Mouse (Mus musculus): Measurements from ENCODE around the gene Ptpre.
"Not testable (repeated sequence)": the region's sequence is repeated elsewhere in the genome, so short reads cannot be mapped to it uniquely, and the experiment has no call there.

Gene Ptpre

DNA sequence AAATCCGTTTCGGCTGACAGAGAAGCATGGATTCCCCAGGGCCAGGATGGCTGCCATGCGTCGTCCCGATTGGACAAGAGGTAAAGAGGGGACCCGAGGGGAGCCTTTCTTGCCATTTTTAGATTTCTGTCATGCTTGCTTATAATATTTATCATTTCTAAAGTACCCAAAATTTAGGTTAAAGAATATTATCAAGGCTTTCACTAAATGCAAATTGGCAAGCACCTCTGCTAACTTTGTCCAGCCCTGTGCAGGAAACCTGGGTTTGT lies 68.5 kb downstream of the Ptpre start:
- no peak for DNase-seq (ENCODE audit: low spot score)

DNA sequence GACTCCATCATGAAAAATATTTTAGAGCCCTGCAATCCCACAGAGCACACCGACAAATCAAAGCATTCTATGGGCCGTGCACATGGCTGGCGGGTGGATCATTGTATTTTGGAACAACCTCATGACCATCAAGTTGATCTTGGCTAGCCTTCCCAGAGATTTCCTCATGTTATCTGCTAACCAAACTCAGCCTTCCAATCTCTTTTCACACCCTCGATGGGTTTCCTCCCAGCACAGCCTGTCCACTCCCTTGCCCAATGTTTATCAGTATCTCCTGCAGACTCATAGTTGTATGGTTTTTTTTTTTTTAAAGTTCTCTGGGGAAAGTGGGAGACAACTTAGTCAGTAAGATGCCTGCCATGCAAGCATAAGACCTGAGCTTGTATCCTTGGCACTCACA lies 70.9 kb downstream of the Ptpre start:
- no peak for DNase-seq (ENCODE audit: low spot score)

DNA sequence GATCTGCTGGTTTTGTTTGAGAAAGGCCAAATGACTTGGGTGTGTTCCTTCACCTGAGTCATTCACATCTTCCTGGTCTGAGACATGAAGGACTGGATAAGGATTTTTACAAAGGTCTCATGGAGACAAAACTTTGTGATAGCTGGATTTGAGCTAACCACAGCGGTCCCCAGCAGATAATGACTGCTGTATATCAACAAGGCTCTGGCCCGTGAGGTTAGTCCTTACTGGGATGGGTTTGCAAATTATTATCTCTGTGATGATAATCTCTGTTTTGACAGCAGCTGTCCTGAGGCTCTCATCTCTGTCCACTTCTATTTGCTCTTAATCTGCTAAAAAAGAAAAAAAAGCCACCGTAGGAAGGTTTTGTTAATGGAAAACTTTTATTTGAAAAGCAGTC lies 71.7 kb downstream of the Ptpre start:
- DNase-seq (ENCODE audit: low spot score): no peak

DNA sequence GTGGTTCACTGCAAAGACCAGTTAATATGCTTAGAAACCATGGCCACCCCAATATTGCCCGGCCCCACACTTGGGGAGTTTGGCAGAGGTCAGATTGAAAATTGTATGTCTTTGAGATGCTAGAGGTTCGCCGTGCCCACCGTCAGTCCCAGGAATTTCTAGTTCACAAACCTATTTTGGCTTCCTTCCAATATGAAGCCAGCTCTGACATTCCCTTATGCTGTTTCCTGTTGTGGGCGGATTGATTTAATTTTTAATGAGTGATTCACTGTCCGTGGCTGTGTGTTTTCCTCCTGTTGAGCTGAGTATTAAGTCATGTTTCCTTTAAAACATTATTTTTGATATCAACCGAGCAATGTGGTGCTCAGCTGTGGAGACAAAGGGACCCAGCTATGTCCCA lies 72.4 kb downstream of the Ptpre start:
- DNase-seq (ENCODE audit: low spot score): no peak

DNA sequence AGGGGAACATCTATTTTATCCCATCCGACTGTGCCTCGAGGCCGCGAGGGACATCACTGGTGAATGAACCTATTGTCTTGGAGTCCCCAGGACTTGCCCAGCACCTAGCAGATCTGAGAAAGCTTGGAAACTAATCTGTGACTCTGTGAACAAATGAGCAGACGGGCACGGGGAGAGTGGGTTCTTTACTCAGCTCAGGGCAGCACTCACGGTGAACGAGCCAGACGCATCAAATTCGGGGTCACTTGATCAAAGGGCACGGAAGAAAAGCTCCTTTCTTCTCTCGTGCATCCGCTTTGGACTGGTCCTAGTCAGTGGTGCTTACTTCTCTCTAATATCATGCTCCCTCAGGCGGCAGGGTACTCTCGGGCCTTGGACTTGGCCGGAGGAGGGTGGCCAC lies 75.0 kb downstream of the Ptpre start:
- DNase-seq (ENCODE audit: low spot score): no peak

DNA sequence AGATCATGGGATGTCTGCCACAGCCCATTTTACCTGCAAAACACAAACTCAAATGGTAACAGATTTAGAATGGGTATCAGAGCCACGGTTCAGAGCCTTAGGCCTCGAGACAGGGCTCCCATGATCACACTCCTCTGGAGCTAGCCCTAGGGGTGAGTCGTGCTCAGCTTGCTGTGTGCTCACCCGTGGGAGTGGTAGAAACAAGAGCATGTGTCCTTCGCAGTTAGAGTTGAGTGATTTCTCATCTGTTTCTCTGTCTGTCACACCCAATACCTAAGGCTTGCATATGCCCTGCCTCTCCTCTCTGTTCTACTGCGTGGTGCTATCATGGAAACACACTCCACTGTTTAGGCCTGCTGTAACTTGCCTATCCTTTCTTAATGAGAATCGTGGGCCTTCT lies 75.5 kb downstream of the Ptpre start:
- DNase-seq (ENCODE audit: low spot score): no peak

DNA sequence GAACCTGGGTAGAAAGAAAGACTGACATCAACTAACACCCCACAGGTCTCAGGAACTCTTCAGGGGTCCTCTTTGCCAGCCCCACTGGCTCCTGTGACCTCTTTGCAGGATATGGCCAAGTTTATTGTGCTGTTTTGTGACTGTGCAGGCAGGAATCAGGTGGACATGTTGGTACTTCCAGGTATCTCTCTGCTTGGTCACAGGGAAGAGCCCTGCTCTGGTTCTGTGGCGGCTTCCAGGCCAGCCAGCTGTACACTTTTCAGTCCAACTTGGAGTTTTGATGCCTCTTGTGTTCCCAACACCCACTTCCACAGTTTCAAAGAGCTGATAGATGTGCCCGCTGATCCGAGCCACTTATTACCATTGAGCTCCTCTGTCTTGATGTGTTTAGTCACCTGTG lies 76.1 kb downstream of the Ptpre start:
- DNase-seq (ENCODE audit: low spot score): no peak

DNA sequence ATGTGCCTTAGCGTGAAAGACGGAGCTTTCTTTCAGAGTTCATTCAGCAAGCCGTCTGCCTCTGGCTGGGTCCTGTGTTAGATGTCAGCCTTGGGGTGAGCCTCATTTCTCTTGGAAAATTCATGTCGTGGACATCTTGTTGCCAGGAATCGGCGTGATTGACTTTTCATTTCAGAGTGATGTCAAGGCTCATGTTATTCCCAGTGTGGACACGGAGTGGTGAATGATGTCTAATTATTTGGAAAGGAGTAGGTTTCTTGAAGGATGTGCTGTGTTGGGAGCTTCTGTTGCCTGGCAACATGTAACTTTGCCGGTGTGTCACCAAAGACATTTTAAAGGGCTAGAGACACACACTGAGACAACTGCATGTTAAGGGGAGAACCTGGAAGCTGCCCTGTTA lies 77.6 kb downstream of the Ptpre start:
- DNase-seq (ENCODE audit: low spot score): no peak

DNA sequence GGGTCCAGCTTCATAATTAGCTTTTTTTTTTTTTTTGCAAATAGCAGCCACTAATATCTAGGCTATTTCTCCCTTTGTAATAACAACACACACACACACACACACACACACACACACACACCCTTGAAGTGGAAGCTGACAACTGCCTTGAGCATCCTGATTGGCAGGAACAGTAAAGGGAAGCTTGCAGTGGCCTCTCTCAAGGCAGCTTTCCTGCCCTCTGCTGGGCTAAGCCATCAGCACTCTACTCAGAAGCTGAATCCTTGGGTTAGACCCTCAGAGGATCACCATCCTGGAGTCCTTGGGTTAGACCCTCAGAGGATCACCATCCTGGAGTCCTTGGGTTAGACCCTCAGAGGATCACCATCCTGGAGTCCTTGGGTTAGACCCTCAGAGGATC lies 79.2 kb downstream of the Ptpre start:
- DNase-seq (ENCODE audit: low spot score): not testable (repeated sequence)

DNA sequence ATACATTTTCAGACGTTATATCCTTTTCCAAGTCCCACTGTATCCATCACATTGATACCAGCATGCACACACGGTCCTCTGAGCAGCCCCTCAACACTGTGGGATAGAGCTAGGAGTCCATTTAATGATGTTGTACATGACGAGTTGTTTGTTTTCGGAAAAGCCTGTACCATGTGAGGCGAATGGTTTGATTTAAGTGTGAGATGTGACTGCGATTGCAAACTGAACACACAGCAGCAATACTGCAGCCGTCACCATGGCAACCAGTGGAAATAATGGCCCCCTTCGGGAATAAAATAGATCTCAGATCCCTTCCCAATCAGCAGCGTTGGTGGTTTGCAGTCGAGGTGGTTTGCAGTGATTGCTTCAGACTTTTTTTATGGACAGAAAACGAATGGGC lies 80.5 kb downstream of the Ptpre start:
- no peak for DNase-seq (ENCODE audit: low spot score)

DNA sequence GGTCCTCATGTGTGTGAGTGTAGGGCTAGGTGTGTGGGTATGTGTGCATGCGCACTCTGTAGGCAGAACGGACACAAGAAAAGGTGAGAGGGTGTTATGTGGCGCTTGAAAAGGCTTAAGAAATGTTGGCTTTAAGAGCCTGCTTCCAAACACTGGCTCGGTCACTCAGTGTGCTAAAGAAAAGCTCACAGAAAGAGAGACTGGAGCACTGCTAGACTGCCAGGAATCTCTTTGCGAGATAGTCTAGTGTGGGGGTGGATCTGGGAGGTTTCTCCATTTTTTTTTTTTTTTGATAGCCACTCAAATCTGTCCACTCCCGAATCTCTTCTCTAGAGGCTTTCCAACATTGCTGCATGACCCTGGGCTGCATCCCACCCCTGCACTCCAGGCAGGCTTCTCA lies 84.4 kb downstream of the Ptpre start:
- no peak for DNase-seq (ENCODE audit: low spot score)

DNA sequence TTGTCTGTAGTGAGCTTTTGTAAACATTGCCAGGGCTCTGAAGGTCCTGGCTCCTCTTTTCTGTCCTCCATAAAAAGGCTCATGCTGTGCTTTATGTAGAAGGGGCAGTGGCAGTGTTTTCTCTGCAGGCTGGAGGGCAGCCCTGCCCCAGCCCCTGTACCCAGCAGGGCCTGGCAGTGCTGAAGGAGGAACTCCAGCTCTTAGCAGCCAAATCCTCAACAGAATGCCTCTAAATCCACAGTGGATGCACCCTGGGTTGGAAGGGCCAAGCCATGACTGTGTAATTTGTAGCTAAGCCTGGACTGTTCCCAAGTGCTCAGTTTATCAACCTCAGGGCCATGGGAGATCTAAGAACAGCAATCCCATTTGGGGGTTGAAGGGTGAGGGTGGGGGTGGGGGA lies 85.0 kb downstream of the Ptpre start:
- DNase-seq (ENCODE audit: low spot score): no peak

DNA sequence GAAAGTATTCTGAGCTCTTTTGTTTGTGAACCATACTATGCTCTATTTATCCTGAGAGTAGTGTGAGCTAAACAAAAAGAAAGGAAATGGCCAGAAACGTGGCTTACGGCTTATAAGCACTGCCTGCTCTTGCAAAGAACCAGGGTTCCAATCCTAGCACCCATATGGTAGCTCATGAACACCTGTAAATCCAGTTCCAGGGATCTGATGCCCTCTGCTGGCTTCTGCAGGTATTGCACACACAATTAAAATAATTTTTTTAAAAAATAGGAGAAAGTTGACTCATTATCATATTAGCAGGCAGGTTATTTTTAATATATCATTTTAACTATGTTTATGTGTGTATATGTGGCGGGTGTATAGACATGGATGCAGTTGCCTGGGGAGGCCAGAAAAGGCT lies 87.6 kb downstream of the Ptpre start:
- DNase-seq (ENCODE audit: low spot score): no peak

DNA sequence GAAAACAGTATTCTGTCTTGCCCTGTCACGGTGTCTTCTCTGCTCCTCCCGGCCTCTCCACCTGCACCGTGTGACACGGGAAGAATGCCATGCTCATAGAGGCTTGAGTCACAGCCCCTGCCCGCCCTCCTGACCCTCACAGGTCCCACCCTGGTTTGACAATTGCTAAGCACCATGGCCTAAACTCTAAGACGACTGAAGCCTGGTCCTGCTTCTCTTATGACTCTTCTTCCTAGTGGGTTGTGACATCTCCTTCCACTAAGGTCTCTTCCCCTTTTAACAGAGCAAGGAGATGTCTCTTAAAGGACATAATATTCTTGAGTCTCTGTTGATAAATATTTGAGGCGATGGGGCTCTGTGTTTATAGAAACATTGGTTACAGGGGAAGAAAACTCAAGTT lies 91.1 kb downstream of the Ptpre start:
- DNase-seq (ENCODE audit: low spot score): no peak

DNA sequence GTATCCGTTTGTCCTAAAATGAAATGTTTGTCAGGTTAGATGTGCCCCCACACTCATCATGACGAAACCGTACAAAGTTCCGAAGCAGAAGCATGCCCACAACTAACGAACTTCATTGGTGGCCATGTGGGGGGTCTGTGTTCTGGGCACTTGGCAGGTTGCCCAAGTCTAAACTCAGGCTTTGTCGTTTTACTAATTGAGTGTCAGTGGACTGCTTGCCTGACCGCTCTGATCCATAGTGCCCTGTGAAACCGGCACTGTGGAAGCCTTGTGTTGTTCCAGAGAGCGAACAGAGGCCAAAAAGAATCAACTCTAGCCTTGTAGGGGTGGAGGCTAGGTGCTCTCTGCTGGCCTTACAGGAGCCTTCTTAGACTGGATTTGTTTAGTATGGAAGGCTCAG lies 91.7 kb downstream of the Ptpre start:
- DNase-seq (ENCODE audit: low spot score): no peak

DNA sequence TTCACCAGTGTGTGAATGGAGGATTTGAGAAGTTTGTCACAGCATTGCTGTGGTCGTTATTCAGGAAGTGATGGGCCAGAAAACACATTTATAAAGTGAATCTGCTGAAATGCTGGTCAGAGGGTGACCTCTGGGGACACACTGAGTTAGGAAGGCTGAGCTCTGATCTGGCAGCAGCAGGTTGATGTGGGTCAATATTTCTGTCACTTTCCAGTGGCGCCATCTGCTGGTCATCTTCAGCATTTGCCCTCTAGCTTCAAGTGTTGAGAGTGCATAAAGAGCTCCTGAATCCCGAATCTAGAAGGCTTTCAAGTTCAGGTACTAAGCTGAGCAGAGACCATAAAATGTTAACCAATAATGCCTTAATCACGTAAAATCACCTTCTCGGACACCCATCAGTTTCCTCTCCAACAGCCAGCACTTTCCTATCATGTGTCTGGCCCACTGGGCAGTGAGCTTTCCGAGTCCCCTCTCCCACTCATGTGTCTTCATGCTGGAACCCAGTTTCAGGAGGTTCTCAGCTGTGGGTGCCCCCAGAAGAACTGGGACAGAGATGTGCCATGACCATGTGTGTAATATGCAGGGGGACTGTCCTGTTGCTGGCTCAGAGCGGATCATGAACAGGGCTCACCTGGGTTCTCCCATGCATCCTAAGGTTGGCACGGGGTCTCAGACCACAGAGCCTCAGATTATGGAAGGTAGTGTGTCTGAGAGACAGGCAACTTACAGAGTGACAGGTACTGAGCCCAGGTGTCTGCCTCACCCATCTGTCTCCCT lies 94.7 kb downstream of the Ptpre start:
- peak; percentile 55 for DNase-seq (ENCODE audit: low spot score)

DNA sequence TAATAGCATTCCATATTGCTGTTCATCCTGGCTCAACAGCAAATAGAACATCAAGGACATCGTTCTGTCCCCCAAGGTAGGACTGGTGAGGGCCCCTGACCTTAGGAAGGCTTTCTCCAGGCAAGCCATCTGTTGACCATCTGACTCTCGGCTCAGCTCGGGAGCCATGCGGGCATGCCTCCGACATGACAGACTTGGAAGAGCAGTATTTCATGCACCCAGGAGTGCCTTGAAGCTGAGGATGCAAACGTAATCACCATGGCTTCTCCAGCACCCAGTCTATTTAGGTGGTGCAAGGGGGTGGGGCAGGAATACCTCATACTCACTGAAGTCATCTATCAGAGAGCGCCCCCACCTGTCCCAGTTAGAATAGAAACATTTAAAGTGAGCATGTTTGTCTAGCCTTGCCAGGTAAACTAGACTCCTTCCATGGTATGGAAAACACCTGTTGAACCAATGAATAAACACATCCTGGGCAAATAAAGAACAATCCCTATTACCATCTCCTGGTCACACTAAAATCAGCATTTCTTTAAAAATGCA lies 95.5 kb downstream of the Ptpre start:
- no peak for DNase-seq (ENCODE audit: low spot score)

DNA sequence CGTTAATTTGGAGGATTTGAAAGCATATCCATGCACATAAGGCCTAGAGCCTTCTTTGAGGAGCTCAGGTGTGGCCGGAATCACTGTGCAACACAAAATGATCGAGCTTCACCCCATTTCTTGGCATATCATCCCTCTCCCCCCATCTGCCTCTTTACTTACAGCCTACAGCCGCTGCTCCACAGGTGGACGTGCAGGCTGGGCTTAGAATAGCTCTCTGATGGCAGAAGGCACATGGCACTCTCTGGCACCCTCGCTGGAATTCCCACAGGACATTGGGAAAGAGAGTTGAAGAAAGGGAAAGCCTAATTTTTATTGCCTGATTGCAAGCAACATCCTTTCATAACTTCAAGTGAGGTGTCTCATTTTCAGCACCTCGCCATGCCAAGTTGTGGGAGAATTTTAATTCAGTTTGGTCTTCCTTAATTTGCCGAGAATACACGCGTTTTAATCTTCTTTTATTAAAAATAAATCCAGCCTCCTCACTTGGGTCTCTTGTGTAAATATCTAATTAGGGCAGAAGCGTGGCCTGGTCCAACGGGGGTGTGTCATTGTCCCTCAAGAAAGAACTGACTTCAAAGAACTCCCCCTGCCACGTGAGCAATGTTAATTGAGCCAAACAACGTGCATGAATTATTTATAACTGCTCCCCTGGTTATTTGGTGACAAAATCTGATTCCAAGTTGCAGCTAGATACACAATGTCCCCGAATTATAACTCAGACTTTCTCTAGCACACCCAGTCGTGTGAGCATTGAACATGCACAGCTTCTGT lies 97.8 kb downstream of the Ptpre start:
- no peak for DNase-seq (ENCODE audit: low spot score)

DNA sequence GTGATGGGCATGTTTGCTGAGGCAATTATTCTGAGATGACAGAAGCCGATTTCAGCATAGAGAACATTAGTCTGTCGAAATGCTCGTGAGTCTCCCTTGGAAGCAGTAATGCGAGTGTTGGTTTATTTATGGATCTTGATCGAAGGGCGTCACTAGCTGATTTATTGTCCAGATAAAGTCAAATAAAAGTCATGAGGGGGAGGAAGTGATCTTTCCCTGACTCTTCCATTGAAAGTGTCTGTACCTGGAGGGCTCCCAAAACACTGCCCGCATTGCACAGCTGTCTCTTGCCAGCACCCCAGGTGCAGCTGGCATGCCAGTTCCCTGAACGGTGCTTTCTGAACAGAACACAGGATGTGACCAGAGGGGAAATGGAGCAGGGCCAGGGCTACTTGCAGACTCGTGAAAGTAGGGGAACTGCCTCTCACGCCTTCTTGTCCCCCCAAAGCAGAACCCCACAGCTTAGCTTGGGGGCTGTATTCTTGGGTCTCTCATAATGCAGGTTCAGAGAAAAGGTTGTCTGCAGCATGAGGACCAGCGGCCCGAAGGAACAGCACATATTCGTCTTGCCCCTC lies 100.2 kb downstream of the Ptpre start:
- DNase-seq (ENCODE audit: low spot score): no peak

DNA sequence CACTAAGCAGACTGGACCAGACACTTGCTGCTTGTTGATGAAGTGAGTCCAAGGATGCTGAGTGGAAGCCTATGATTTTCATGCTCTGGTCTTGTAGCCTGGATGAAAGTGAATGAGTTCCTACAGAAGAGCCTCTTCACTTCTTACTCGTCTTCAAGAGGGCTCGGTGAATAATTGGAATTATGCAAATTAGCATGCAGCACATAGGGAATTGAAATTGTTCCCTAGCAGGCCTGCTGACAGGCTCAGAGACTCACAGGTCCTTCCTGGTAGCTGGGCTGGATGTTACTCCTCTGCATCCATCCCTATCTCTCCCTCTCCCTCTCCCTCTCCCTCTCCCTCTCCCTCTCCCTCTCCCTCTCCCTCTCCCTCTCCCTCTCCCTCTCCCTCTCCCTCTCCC lies 102.1 kb downstream of the Ptpre start:
- no peak for DNase-seq (ENCODE audit: low spot score)

DNA sequence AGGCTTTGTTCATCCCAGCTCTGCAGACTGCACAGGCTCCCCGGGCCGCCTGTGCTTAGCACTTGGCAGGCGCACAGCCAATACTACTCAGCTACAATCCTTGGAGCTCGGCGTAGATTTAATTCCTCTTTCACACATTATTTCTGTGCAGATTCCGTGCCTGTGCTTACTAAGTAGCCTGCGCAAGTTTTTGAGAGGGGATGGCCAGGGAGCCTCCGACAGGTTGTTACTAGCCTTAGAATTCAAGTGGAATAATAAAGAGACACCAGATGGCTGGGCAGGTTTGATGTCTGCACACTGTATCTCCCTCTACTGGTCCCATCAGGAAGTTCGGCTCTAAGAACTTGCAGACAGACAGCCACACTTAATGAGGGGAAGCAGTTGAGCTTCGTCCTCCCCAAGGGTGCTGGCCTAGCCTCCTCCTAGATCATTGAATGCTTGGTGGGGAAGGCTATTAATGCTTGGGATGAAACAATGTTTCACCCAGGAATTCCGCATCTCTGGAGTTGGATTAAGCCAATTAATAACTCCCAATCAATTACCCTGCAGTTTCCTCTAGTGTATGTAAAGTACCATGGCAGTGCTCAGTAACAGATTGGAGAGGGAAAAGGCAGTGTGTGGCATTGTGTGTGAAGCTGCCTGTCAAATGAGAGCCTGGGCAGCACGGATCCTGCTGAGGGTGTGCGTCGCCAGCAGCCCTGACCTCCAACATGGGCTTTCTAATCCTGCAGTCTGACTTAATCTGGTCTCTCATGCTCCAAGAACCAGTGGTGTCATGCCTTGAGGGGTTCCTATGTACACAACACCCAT lies 104.6 kb downstream of the Ptpre start:
- peak; percentile 34 for DNase-seq (ENCODE audit: low spot score)

DNA sequence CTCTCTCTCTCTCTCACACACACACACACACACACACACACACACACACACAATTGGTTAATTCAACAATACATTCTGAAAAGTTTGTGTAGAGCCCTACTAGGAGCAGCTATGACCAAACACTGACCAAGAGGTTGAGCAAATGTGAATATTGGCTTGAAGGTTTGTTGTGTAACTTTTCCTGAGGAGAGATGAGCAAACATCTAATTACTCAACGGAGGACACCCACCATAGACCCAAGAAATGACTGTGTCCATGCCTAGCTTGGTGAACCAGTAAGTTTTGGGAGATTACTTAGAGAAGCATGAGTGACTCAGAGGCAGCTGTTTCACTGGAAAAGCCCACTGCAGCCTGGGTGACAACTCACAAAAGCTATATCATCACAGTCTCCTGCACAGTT lies 107.2 kb downstream of the Ptpre start:
- DNase-seq (ENCODE audit: low spot score): no peak

DNA sequence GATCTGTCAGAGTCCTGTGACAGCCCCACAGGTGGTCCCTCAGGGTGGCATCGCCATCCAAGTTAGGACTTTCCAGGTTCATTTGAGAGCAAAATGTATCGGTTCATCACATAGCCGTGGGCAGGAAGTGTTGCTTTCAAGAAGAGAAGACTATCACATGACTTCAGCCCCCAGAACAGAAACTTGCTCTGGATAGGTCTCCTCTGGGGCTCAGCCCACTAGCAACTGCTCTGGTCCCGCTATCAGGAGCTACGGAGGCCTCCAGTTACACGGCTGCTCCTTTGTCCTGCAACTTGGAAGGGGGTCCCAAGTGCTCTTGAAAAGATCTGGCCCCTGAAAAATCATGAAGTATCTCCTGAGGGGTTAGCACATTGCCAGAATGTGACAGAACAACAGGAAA lies 109.7 kb downstream of the Ptpre start:
- DNase-seq (ENCODE audit: low spot score): peak; percentile 63
